Comparison of ENCODE assay signal across 8 mouse cellular contexts in the genomic region with DNA sequence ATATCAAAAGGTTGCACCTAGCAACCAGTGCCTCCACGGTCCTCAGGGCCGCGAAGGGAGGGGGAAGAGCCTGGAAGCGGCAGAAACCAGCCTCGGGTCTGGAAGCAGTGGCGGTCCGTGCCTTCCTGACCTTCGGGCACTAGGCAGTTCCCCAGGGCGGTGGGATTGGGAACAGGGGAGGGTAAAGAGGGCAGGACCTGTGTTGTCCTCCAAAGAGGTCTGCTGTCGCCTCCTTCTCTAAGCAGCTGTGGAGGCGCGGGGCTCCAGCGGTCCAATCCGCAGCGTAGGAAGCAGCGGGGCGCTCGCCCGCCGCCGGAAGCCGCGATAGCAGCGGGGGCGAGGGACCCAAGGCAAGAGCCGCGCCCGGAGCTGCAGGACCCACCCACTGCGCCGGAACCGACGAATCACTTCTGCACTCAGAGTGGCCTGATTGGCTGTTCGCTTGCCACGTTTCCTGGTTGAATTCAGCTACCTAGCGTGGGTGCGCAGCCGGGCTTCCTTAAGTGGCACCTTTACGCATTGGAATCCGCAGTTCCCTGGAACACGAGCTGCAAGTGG. TPM values are rescaled to one million over a fixed set of nuclear protein-coding genes. Genes with fewer than 3 reads are reported as not detected.
DNase-seq lines count a peak whose midpoint lies in the region; ATAC-seq lines count a peak whose summit lies in the region.

A gene (minus strand): TSS at position 384 of the 558 bp plus-strand sequence.

- no peaks in the 10 kb centered on the region for H3K27me3 ChIP-seq in heart, embryonic 10.5 days (ENCODE audit: insufficient read depth, poor library complexity, severe bottlenecking)
- H3K27me3 ChIP-seq in kidney, embryonic 15.5 days: no peaks in the 10 kb centered on the region

- peak within 1 kb of the TSS; percentile 72 for H3K9ac ChIP-seq in kidney, embryonic 15.5 days

- peak within 1 kb of the TSS; percentile 88 for H3K27ac ChIP-seq in heart, embryonic 10.5 days
- peak within 1 kb of the TSS; percentile 83 for H3K27ac ChIP-seq in kidney, embryonic 15.5 days

- H3K4me1 ChIP-seq in heart, embryonic 10.5 days: no peaks in the 10 kb centered on the region
- H3K4me1 ChIP-seq in kidney, embryonic 15.5 days: no peaks in the 10 kb centered on the region

- H3K36me3 ChIP-seq in heart, embryonic 10.5 days: peaks cover 15% of the 10 kb centered on the region
- peaks cover 6% of the 10 kb centered on the region; the same call in 1 of the 2 replicates for H3K36me3 ChIP-seq in kidney, embryonic 15.5 days

- no peaks in the 10 kb centered on the region for H3K9me3 ChIP-seq in heart, embryonic 10.5 days
- no peaks in the 10 kb centered on the region for H3K9me3 ChIP-seq in kidney, embryonic 15.5 days (replicated peaks)

- peak within 1 kb of the TSS; percentile 63 for H3K4me3 ChIP-seq in heart, embryonic 10.5 days
- H3K4me3 ChIP-seq in kidney, embryonic 15.5 days (replicated peaks): peak within 1 kb of the TSS; percentile 73

- peak within 1 kb of the TSS; percentile 81 for H3K4me2 ChIP-seq in kidney, embryonic 15.5 days

- peak; percentile 92 for DNase-seq in 416B (ENCODE audit: low read depth)
- DNase-seq in brain, adult 2 months (ENCODE audit: low read depth, low spot score): peak; percentile 95
- DNase-seq in heart, embryonic 10.5 days (ENCODE audit: low spot score): peak; percentile 98
- peak; percentile 85 for DNase-seq in liver
- DNase-seq in spleen, postnatal 4 days (ENCODE audit: low spot score in 2 of 2): peak; percentile 80 to 88

- WGBS in heart, embryonic 10.5 days: under 1% methylated on average over 40 of the region's 40 CpGs
- WGBS in kidney, embryonic 15.5 days: under 1% methylated on average over 40 of the region's 40 CpGs

- peak; percentile 60; the same call in 1 of the 2 replicates for ATAC-seq in erythroblast, adult 5-6 weeks (replicated peaks; ENCODE audit: low FRiP score, poor library complexity, severe bottlenecking)
- peak; percentile 100 for ATAC-seq in kidney, embryonic 15.5 days (replicated peaks; ENCODE audit: low FRiP score)
- ATAC-seq in monocyte, adult 5-6 weeks (replicated peaks; ENCODE audit: insufficient number of reproducible peaks, low FRiP score, low TSS enrichment, poor library complexity, severe bottlenecking): peak; percentile 98

RNA-seq across cellular contexts. Expression of the gene that starts here (rescaled TPM):
- total RNA-seq in erythroblast, adult 5-6 weeks (2015; ENCODE audit: low replicate concordance): not detected in 2 replicates
- 0.51 TPM in 1 of 2 replicates, not detected in the other for total RNA-seq in erythroblast, adult 5-6 weeks (2017; ENCODE audit: low replicate concordance)
- 14.6 and 16.2 TPM in 2 replicates for polyA plus RNA-seq in heart, embryonic 10.5 days (2016; fragmentation: Nextera tagmentation; extraction: Ambion mirVana)
- polyA plus RNA-seq in kidney, embryonic 15.5 days (2015; fragmentation: Nextera tagmentation; extraction: Ambion mirVana): 13.0 and 15.5 TPM in 2 replicates
- total RNA-seq in monocyte, adult 5-6 weeks (2017): 4.6 to 15.2 TPM (median 9.5 TPM) in 3 replicates

Comparison
In these comparisons a context has a peak if more than half of its experiments do, and no peak if none do; other contexts are left out.
1. Peak in every context shown above with its lines: DNase-seq, ATAC-seq, H3K4me3 ChIP-seq and H3K27ac ChIP-seq.
2. Peak in ATAC-seq in erythroblast, adult 5-6 weeks; RNA of the gene not detected or under 1 TPM.